Mouse (Mus musculus) olfactory bulb, adult 2 months (tissue): ENCODE results near the gene Rxfp4.

Source experiments
- CTCF ChIP-seq: fragments of 200-500 bp; IDR thresholded peaks from 2 replicates; pipeline ENCODE4 v1.5.1; 2012; ENCODE audit warnings: low read depth, mild to moderate bottlenecking, low read length, moderate library complexity; ENCODE audit not compliant: insufficient read depth
- POLR2A ChIP-seq: fragments of 200-500 bp; IDR thresholded peaks from 2 replicates; pipeline ENCODE4 v1.6.1; 2012; ENCODE audit warnings: mild to moderate bottlenecking, low read depth, low read length, moderate library complexity; ENCODE audit not compliant: insufficient read depth

GRCm38 (mm10) chr3:88619113-88620097 is 33.5 kb downstream of the Rxfp4 start:
- no peak for TF ChIP-seq CTCF
- TF ChIP-seq POLR2A = no peak
